Mouse (Mus musculus): ENCODE measurements around the gene Id1.

DNA sequence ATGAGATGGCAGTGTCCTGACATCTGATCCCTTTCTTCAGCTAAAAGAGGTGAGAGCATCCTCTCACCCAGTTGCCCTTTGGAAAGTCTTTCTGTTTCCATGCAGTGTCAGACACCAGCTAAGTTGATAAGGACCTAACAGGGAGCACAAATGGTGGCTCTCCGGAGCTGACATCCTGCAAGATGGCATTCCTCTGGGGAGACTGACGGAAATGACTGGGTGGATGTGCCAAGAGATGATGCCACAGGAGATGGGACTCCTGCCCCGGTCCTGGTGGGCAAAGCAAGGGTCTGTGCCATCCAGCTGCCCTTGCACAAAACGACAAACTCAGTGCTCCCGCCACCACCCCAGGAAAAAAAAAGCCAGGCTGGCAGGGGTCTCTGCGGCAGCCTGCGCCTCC lies 28.9 kb upstream of the Id1 start:
- TF ChIP-seq CTCF (IDR thresholded peaks at IDR 0.05; ENCODE audit: low read depth, low read length) (no peak), POLR2A (IDR thresholded peaks at IDR 0.05; ENCODE audit: insufficient read depth, low read length) (no peak)
